Mouse (Mus musculus) myocyte (in vitro differentiated cells): ENCODE measurements at regions not wholly inside any gene's neighbourhood (a gene's known extent, or its start where the extent isn't known, plus 50 kb on each side); places are given as distances from the start of the nearest gene placed in this dataset.

Experiments used
- CEBPB ChIP-seq: IDR thresholded peaks from 2 replicates; pipeline ENCODE4 v1.6.1; 2011; ENCODE audit warnings: mild to moderate bottlenecking, moderate library complexity; ENCODE audit not compliant: poor library complexity, insufficient read depth, severe bottlenecking
- E2F4 ChIP-seq: IDR thresholded peaks from one replicate; pipeline ENCODE4 v1.6.1; 2011; ENCODE audit warnings: mild to moderate bottlenecking, control low read depth, moderate library complexity; ENCODE audit not compliant: insufficient read depth
- MAX ChIP-seq: IDR thresholded peaks from one replicate; pipeline ENCODE4 v1.6.1; 2011; ENCODE audit warnings: low read depth, mild to moderate bottlenecking, control low read depth
- MYOD1 ChIP-seq, 3 experiments: IDR thresholded peaks; one replicate each; pipeline ENCODE4 v1.6.1; 2011; ENCODE audit warnings: control low read depth in 2 of 3, low read depth in 2 of 3, mild to moderate bottlenecking in 2 of 3, moderate library complexity in 1 of 3; ENCODE audit not compliant: insufficient read length in 2 of 3, control insufficient read depth in 1 of 3
- POLR2A ChIP-seq: IDR thresholded peaks from one replicate; pipeline ENCODE4 v1.6.1; 2011; ENCODE audit warnings: low read depth, mild to moderate bottlenecking, control low read depth, moderate library complexity; ENCODE audit not compliant: insufficient read length
- POLR2AphosphoS2 ChIP-seq: IDR thresholded peaks from one replicate; pipeline ENCODE4 v1.6.1; 2011; ENCODE audit warnings: low read depth, control low read depth; ENCODE audit not compliant: insufficient read length
- REST ChIP-seq: IDR thresholded peaks from one replicate; pipeline ENCODE4 v1.6.1; 2011; ENCODE audit warnings: mild to moderate bottlenecking, control low read depth, moderate library complexity; ENCODE audit not compliant: insufficient read depth, insufficient read length
- TCF12 ChIP-seq: IDR thresholded peaks from one replicate; pipeline ENCODE4 v1.6.1; 2011; ENCODE audit warnings: mild to moderate bottlenecking, control low read depth; ENCODE audit not compliant: poor library complexity, insufficient read depth, severe bottlenecking
- USF1 ChIP-seq: IDR thresholded peaks from one replicate; pipeline ENCODE4 v1.6.1; 2011; ENCODE audit warnings: low read depth, mild to moderate bottlenecking, control low read depth, moderate library complexity

DNA sequence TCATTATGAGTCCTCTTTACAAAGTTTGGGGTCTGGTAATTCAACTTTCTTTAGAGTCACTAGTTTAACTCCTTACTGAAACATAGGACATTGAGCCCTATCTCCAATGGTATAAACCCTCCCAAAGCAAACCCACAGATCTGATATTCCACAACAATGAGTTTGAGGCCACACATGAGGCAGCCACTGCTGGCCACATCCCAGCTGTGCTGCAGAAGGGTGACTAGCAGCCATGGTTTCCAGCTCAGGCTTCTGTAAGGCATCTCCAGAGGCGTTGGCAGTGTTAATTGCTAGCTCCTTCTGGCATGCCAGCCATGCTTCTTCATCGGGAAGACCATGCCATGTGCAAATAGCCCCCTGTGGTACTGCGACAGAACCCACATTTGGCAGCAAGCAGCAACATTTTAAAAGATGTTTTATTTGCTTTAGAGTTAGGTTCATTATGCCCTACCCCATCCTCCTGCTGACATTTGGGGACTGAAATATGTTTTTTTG is 527.1 kb upstream of the Mpdz start:
- TF ChIP-seq REST (no peak), E2F4 (no peak), POLR2AphosphoS2 (no peak), POLR2A (no peak), MYOD1 (IDR thresholded peaks at IDR 0.05; ENCODE audit: control insufficient read depth in 1 of 3, insufficient read length in 2 of 3, low read depth in 2 of 3) (peak in 1 of 3 experiments; percentile 60), USF1 (no peak), MAX (no peak), CEBPB (no peak), TCF12 (no peak)
